Mouse (Mus musculus) fat pad, adult 2 months (tissue): ENCODE measurements at regions not wholly inside any gene's neighbourhood (a gene's known extent, or its start where the extent isn't known, plus 50 kb on each side); places are given as distances from the start of the nearest gene placed in this dataset.

Source experiments
- DNase-seq: peaks from one replicate; pipeline ENCODE4 v3.0.0-alpha.2; 2011; ENCODE audit warnings: low read depth, low spot score; ENCODE audit errors: extremely low read depth

DNA sequence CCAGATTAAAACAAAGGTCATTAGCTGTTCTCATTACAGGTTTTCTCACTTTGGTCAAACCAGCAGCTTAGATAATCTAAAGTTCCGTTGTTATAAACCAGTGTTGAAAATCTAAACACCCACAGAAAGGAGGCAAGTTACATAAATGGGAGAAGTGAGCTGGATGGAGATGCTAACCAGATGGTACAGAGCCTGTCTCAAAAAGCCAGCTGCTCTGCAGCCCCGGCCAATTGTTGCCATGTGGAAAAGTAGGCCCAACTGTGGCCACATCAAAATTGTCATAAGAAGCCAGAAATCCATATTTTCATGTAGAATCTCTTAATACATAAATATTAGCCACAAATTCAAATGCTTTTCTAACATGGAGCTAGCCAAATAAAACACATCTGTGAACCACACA lies 188.9 kb upstream of the 1810046K07Rik start:
- DNase-seq: no peak

GRCm38 (mm10) chr9:51518376-51518775 lies 189.7 kb upstream of the 1810046K07Rik start:
- no peak for DNase-seq

- no peak for DNase-seq
These were observed 194.8 kb upstream of the 1810046K07Rik start for GRCm38 (mm10) chr9:51523471-51523870.

DNA sequence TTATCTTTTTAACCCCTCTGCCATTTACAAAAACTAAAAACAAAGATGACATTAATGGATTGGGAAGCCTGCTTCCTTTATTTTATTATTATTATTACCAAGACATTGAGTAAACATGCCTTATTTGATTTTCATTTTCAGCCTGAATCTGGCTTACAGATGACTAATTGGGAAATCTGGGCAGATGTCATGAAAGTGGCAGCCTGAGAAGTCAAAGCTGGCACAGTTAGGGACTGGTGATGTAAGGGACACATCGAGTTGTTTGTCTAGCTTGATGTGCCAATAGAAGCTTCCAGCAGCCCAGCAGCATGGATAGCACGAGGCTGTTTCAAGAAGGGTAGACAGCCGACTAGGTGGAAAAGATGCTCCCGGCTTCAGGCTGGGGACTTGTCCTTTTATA lies 197.2 kb upstream of the 1810046K07Rik start:
- DNase-seq: peak; percentile 30

GRCm38 (mm10) chr9:51538894-51539293 lies 210.2 kb upstream of the 1810046K07Rik start:
- DNase-seq: no peak

GRCm38 (mm10) chr9:51541940-51542339 lies 213.2 kb upstream of the 1810046K07Rik start:
- no peak for DNase-seq

DNA sequence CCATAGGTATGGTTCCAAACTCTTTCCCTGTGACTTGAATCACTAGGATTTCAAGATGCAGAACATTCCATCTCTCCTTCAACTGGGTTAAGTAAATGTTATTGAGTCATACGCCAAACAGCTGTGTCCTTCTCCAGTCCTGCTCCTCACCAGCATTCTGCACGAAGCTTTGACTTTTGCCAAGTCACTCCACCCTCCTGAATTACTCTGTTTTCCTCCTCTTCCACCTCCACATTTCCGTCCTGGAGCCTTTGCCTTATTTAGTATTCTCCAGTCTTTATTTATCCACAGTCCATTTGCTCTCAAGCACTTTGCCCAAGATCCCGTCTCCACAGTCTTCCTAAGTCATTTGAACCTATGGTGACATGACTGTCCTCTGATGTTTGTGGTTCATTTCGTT lies 193.1 kb upstream of the Arhgap20 start:
- DNase-seq: no peak

DNA sequence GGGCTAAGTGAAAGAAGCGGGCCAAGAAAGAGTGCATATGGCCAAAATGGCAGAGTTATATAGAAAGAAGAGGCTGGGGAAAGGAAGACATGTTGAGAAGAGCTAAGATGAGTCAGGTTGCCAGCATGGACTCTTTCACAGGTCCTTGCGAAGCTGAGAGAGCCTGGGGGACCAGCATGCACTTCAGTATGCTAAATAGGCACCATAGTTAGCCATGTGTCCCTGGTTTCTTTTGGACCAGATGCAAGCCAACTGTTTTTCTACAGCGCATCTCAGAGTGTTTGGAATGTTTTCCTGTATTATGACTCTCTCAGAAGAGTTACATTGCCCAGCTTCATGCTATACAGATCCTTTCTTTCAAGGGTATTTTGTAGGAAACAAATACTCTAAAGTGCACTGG lies 183.5 kb upstream of the Arhgap20 start:
- no peak for DNase-seq

- no peak for DNase-seq
These were observed 171.4 kb upstream of the Arhgap20 start for GRCm38 (mm10) chr9:51593707-51594106.

DNA sequence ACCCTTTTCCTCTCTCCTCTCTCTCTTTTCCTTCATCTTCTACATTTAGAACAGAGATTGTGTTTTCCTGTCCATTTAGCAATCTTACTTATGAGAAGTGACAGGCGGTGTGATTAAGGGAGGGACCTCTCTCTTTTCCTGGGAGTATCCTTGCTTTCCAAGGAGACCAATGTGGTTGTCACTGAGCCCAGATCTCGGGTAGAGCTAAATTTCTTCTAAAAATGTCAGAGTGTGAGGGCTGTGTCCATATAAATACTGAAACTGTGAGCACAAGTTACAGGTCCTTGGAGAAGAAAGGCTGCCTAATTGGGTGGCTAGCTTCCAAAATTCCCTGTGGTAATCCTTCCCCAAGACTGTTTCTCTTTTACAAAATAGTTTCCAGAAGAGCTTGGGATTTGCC lies 166.4 kb upstream of the Arhgap20 start:
- DNase-seq: no peak

GRCm38 (mm10) chr9:51608158-51608557 lies 157.0 kb upstream of the Arhgap20 start:
- DNase-seq: no peak

DNA sequence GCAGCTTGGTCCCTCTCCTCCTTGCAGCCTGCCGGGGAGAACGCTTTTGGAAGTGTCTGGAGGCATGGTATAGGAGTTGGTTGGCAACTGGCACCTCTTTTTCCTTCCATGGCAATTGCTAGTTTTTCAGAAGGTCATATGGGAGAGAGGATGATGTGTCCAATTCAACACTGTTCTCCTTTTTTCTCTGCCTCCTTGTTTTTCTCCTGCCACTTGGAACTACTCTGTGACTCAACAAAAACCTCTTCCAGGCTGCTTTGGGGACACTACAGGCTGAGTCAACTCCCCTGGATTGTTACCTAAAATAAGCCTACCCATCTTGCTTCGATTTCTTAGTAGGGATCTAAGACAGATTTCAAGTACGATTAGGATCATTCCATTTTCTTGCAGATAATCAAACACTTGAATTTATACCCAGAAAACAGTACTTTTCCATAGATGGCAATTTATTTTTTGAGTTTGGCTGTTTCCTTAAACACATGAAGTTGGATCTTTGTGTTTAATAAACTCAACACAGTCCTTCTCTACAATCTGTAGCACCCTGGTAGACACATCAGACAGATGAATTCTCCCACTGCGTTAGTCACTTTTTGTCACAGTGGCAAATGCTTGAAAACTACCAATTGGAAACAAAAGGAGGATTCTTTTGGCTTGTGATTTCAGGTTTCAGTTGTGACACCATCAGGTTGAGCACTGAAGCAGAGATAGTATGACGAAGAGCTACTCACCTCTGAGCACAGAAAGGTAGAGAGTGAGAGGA lies 156.3 kb upstream of the Arhgap20 start:
- no peak for DNase-seq

DNA sequence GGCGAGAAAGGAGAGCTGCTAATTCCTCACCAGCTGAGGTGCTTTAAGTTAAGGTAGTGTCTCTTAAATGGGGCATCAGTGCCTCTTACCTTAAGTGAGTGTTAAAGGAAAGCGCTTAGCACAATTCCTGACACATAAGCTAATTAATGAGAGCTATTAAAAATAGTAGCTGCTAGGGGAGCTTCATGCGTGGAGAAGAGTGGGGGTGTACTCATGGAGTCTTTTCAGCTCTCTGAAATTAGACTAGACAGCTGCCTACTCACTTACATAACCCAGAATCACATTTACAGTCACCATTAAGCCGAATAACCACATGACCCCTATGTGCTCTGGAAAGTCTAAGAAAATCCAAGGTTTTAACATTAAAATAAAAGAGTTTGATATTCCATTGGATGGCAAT lies 139.0 kb upstream of the Arhgap20 start:
- no peak for DNase-seq

- no peak for DNase-seq
These were observed 129.0 kb upstream of the Arhgap20 start for GRCm38 (mm10) chr9:51636097-51636496.

- DNase-seq: no peak
These were observed 128.5 kb upstream of the Arhgap20 start for GRCm38 (mm10) chr9:51636559-51637127.

- DNase-seq: no peak
These were observed 127.8 kb upstream of the Arhgap20 start for GRCm38 (mm10) chr9:51637131-51637920.

- DNase-seq: no peak
These were observed 123.4 kb upstream of the Arhgap20 start for GRCm38 (mm10) chr9:51641706-51642105.

GRCm38 (mm10) chr9:51645426-51645825 lies 119.7 kb upstream of the Arhgap20 start:
- no peak for DNase-seq

DNA sequence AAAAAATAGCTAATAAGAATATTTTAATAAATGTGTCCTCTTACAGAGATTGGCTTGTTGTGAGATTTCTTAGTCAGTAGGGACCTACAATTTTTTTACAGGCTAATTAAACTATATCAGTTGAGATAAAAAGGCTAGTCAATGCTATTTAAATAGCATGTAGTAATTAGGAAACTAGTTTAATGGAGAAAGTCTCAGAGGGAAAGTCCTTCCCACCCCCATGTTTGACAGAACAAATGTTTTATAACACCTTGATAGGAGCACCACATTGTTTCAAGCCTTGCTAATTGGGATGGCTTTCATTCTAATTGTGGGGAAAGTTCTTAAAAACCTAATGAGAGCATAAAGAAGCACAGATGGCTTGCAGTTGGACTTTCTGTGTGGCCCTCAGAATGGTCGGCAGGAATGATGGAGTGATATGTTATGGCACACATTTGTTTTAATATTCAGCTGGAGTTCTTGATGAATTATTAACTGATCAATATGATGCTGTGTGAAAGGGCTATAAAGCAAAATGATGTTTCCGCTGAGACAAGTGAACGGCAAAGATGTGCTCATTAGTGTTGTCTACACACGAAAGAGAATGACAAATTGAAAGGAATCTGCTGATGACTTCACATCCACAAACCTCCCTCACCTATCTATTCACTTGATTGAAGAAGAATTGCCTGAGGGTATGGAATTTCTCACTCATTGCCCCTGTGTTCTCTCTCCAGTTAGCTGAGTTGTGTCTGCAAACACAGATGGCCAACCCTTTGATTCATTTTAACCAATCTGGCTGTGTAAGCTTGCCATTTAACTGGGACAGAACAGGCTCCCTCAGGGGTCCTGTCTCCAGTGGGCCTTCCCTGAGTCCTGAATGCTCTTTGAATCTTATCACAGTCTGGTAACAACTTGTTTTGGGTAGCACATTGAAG lies 111.5 kb upstream of the Arhgap20 start:
- DNase-seq: no peak

DNA sequence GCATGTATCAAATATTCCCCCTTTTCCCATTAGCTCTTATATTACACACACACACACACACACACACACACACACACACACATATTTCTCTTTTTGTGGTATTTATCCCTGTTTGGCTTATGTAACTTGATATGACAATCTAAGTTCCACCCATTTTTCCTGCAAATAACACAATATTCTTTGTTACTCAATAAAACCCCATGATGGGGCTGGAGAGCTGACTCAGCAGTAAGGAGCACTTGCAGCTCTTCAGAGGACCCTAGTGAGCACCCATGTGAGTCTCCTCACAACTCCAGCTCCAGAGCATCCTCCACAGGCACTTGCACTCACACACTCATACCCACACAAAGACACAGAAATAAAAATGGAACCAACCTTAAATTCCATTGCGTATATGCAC lies 110.5 kb upstream of the Arhgap20 start:
- DNase-seq: no peak

DNA sequence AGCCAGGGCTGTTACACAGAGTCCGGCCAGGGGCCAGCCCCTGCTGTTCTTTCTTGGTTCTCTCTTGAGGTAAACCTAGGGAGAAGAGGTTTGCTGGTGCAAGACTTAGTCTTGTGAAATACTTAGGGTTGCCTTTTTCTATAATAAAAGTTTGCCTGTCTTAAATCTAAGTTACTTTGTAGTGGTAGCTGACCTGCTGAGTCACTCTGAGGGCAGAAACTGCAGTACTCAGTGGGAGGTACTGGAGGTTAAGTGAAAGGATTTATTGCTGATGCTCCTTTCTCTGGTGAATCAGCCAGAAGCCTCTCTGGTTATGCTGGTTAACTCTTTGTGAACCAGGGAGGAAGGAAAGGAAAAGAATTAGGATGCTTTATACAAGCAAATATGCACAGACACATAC lies 107.3 kb upstream of the Arhgap20 start:
- DNase-seq: no peak
